Mouse (Mus musculus) hindbrain, embryonic 11.5 days (tissue): ENCODE measurements around the gene Med24. TPM values are rescaled to one million over a fixed set of nuclear protein-coding genes. Genes with fewer than 3 reads are reported as not detected.
A peak's percentile ranks its signal among the peaks of the same experiment; 100 is the strongest.
"Not testable (repeated sequence)": the region's sequence is repeated elsewhere in the genome, so short reads cannot be mapped to it uniquely, and the experiment has no call there.

ENCODE experiments used
- ATAC-seq: fragments of 200-750 bp; cut with Nextera tagmentation; 2 replicates; pipeline ENCODE4 v1.8.0; 2017; ENCODE audit warnings: mild to moderate bottlenecking, moderate TSS enrichment, moderate library complexity; ENCODE audit not compliant: low FRiP score
- DNase-seq: peaks from one replicate; pipeline ENCODE4 v3.0.0-alpha.2; 2015; ENCODE audit warnings: low spot score
- H3K27ac ChIP-seq: fragments of 300-500 bp; sonication (generic); 2 replicates; pipeline ENCODE4 v1.5.1; 2014; ENCODE audit warnings: mild to moderate bottlenecking, low read depth, low read length
- H3K27me3 ChIP-seq: fragments of 300-500 bp; sonication (generic); 2 replicates; pipeline ENCODE4 v1.6.1; 2014; ENCODE audit warnings: mild to moderate bottlenecking, low read length, moderate library complexity, mixed read lengths; ENCODE audit not compliant: control insufficient read depth, insufficient read depth
- H3K36me3 ChIP-seq: fragments of 300-500 bp; sonication (generic); 2 replicates; pipeline ENCODE4 v1.6.1; 2014; ENCODE audit warnings: mild to moderate bottlenecking, low read length, moderate library complexity, mixed read lengths; ENCODE audit not compliant: control insufficient read depth, insufficient read depth
- H3K4me1 ChIP-seq: fragments of 300-500 bp; sonication (generic); replicated peaks from 2 replicates; pipeline ENCODE4 v1.6.1; 2014; ENCODE audit warnings: low read length, mixed read lengths; ENCODE audit not compliant: control insufficient read depth, insufficient read depth
- H3K4me2 ChIP-seq: fragments of 300-500 bp; sonication (generic); replicated peaks from 2 replicates; pipeline ENCODE4 v1.6.1; 2014; ENCODE audit warnings: mild to moderate bottlenecking, low read depth, low read length
- H3K4me3 ChIP-seq: fragments of 300-500 bp; sonication (generic); 2 replicates; pipeline ENCODE4 v1.5.1; 2014; ENCODE audit warnings: low read depth, low read length
- H3K9ac ChIP-seq: fragments of 300-500 bp; sonication (generic); 2 replicates; pipeline ENCODE4 v1.6.1; 2014; ENCODE audit warnings: low read depth, low read length
- H3K9me3 ChIP-seq: fragments of 300-500 bp; sonication (generic); 2 replicates; pipeline ENCODE4 v1.6.1; 2016; ENCODE audit warnings: low read length; ENCODE audit not compliant: control insufficient read depth
- WGBS: fragments of 180-500 bp; shearing (Covaris S2); extraction: QIAGEN DNeasy Blood & Tissue Kit; methylation state at CpG from one replicate; pipeline ENCODE4 v1.1.7; 2014; 5-methylcytosine and 5-hydroxymethylcytosine counted together
- polyA plus RNA-seq: library from polyadenylated mRNA; unstranded; fragments of >200 nt; fragmentation: Nextera tagmentation; extraction: Ambion mirVana; gene quantifications from 2 replicates; pipeline ENCODE4 v1.2.1, GENCODE M21; 2014

Gene Med24
- polyA plus RNA-seq, 1 experiment from 2014 or later: 47.3 TPM

DNA sequence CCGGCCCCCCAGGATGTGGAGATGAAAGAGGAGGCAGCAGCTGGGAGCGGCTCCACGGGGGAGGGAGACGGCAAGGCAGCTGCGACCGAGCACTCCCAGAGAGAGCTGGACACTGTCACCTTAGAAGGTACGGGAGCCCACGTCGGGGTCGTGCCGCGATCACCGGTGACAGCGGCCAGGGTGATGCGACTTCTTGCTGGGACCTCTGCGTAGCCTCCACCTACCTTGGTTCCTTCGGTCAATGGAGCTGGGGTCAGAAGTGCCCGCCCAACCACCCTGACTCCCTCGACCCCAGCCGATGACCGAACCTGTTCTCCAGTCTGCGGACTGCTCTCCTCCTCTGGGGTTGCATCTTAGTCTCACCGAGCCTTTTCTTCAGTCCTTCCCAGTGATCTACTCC lies 46.4 kb downstream of the Med24 start:
- Histone ChIP-seq H3K9ac (peak overlapping the region; percentile 94), H3K4me1 (no peaks in the 10 kb centered on the region), H3K9me3 (no peaks in the 10 kb centered on the region), H3K4me3 (peak overlapping the region; percentile 96), H3K4me2 (peak overlapping the region; percentile 76), H3K27me3 (no peaks in the 10 kb centered on the region), H3K27ac (0 out of 2 replicates have a peak overlapping the region, but pooled peaks have one; percentile 39), H3K36me3 (peaks cover 4% of the 10 kb centered on the region; the same call in 1 of the 2 replicates)
- WGBS: 0% methylated on average over 13 of the region's 23 CpGs
- no peak for DNase-seq
- peak; percentile 45 for ATAC-seq

DNA sequence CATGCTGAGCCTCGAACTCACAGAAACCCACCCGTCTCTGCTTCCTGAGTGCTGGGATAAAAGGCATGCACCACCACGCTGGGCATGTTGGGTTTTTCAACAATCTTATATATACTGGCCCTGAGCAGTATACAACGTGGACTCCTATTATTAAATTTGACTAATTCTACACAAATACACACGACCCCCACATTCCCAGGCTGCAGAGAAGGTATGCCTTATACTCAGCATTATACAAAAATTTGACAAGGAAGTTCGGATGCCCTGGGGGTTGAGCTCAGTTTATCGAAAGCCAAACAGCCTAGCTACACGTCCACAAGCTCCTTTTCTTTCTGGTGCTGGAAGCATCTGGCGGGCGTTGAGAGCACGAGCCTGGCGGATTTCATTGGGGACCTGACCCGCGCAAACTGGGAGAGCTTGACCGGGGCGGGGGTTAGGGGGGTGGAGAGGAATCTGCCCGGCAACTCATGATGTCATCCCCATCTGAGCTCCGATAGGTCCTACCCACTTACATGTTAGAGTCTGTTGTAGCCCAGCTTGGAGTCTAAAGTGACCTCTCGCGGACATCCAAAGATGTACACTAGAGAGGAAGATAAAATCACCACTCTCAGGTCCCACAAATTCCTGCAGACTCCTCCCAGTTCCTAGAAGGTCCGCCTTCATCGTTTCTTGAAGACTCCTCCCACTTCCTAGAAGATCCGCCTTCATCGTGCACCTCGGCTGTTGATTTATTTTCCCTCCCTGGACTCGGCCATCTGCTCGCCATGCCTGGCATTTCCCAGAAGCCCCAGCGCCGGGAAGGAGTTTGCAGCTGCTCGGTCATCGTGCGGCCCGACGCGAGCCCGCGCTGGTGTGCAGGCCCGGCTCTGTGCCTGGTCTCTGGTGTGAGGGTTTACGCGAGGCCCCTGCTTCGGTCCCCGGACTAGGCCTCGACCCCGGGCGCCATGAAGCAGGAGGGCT lies 47.2 kb downstream of the Med24 start, which contains the start of gene Psmd3:
Psmd3 (plus strand) TSS at position 769 of the 960 bp plus-strand sequence.
- WGBS: 6% methylated on average over 45 of the region's 45 CpGs
- no peaks in the 10 kb centered on the region for H3K36me3 ChIP-seq
- DNase-seq: peak; percentile 98
- peak within 1 kb of the TSS; percentile 39; the same call in 1 of the 2 replicates for H3K27ac ChIP-seq
- no peaks in the 10 kb centered on the region for H3K27me3 ChIP-seq
- no peaks in the 10 kb centered on the region for H3K9me3 ChIP-seq
- peak within 1 kb of the TSS; percentile 76 for H3K4me2 ChIP-seq
- H3K4me1 ChIP-seq: no peaks in the 10 kb centered on the region
- peak; percentile 97 for ATAC-seq
- H3K4me3 ChIP-seq: peak within 1 kb of the TSS; percentile 96
- H3K9ac ChIP-seq: peak within 1 kb of the TSS; percentile 94

GRCm38 (mm10) chr11:98681186-98681585 lies 48.0 kb downstream of the Med24 start:
- H3K9me3 ChIP-seq: no peaks in the 10 kb centered on the region
- no peak for DNase-seq

GRCm38 (mm10) chr11:98680595-98680994 lies 48.6 kb downstream of the Med24 start:
- H3K4me2 ChIP-seq, H3K27me3 ChIP-seq, H3K4me3 ChIP-seq, H3K4me1 ChIP-seq, H3K27ac ChIP-seq, H3K36me3 ChIP-seq, DNase-seq, H3K9me3 ChIP-seq, ATAC-seq, H3K9ac ChIP-seq: not testable (repeated sequence)
- WGBS: 85% methylated on average over 4 of the region's 4 CpGs

More at GRCm38 (mm10) chr11:98681186-98681585, 48.0 kb downstream of the Med24 start:
- no peak overlapping the region for H3K27ac ChIP-seq
- ATAC-seq: no peak
- 76% methylated on average over 4 of the region's 4 CpGs for WGBS
- no peaks in the 10 kb centered on the region for H3K4me1 ChIP-seq
- no peaks in the 10 kb centered on the region for H3K36me3 ChIP-seq
- H3K9ac ChIP-seq: no peak overlapping the region
- H3K4me3 ChIP-seq: no peak overlapping the region
- no peak overlapping the region for H3K4me2 ChIP-seq
- H3K27me3 ChIP-seq: no peaks in the 10 kb centered on the region

DNA sequence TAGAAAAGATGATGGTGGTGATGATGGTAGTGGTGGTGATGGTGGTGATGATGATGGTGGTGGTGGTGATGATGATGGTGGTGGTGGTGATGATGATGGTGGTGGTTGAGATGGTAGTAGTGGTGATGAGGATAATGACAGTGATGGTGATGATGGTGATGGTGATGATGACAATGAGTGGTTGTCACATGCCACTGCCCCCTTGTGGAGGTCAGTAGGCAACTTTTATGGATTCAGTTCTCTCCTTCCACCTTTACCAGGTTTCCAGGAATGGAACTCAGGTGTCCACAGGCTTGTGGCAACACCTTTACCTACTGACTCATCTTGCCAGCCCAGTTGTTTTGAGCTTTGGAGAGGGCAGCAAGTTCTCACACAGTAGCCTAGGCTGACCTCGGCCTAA lies 49.2 kb downstream of the Med24 start:
- WGBS: 84% methylated on average over 1 of the region's 1 CpGs
- no peak overlapping the region for H3K27ac ChIP-seq
- no peak for ATAC-seq

GRCm38 (mm10) chr11:98675829-98676363 lies 53.3 kb downstream of the Med24 start:
- Histone ChIP-seq H3K27me3 (no peaks in the 10 kb centered on the region), H3K9me3 (no peaks in the 10 kb centered on the region), H3K36me3 (no peaks in the 10 kb centered on the region), H3K9ac (no peak overlapping the region), H3K4me2 (no peak overlapping the region), H3K4me3 (no peak overlapping the region), H3K27ac (no peak overlapping the region), H3K4me1 (no peaks in the 10 kb centered on the region)
- ATAC-seq: no peak
- no peak for DNase-seq
- 52% methylated on average over 7 of the region's 7 CpGs for WGBS

More for the DNA sequence above, 49.2 kb downstream of the Med24 start:
- Histone ChIP-seq H3K9ac (no peak overlapping the region), H3K9me3 (no peaks in the 10 kb centered on the region), H3K27me3 (no peaks in the 10 kb centered on the region), H3K36me3 (no peaks in the 10 kb centered on the region), H3K4me2 (no peak overlapping the region), H3K4me3 (no peak overlapping the region), H3K4me1 (no peaks in the 10 kb centered on the region)
- no peak for DNase-seq

GRCm38 (mm10) chr11:98673136-98673535 lies 56.1 kb downstream of the Med24 start:
- not testable (repeated sequence) for H3K9ac ChIP-seq, H3K27me3 ChIP-seq, ATAC-seq, H3K4me1 ChIP-seq, H3K4me2 ChIP-seq, H3K4me3 ChIP-seq, H3K9me3 ChIP-seq, H3K27ac ChIP-seq, H3K36me3 ChIP-seq
- WGBS: 3% methylated on average over 6 of the region's 7 CpGs
- peak; percentile 72 for DNase-seq

DNA sequence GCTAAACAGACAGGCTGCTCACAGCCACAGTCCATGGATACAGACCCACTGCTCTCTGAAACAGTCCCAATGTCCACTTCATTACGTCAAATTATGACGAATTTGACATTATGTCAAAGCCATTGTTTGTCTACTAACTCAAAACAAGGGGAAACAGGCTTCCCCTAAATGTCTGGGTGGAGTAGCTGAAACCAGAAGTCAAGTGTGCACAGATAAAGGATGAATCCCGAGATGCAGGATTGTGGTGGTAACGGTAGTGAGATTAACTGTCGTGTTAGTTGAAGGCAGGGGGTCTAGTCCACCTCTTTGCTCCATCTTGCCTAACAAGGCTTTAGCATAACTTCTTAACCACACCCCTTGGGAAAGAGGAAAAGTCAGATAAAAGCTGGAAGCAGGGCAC lies 56.8 kb downstream of the Med24 start:
- Histone ChIP-seq H3K4me2 (no peak overlapping the region), H3K27me3 (peaks cover 5% of the 10 kb centered on the region; the same call in 1 of the 2 replicates), H3K27ac (no peak overlapping the region), H3K9ac (no peak overlapping the region), H3K9me3 (no peaks in the 10 kb centered on the region), H3K4me1 (no peaks in the 10 kb centered on the region), H3K36me3 (no peaks in the 10 kb centered on the region), H3K4me3 (no peak overlapping the region)
- 92% methylated on average over 5 of the region's 5 CpGs for WGBS
- DNase-seq: no peak
- no peak for ATAC-seq
